Mouse (Mus musculus): ENCODE results near the gene Cfap99. TPM values are rescaled to one million over a fixed set of nuclear protein-coding genes. Genes with fewer than 3 reads are reported as not detected.

Cfap99 gene
- polyA plus RNA-seq, 1 experiment from 2014 or later, result not detected

DNA sequence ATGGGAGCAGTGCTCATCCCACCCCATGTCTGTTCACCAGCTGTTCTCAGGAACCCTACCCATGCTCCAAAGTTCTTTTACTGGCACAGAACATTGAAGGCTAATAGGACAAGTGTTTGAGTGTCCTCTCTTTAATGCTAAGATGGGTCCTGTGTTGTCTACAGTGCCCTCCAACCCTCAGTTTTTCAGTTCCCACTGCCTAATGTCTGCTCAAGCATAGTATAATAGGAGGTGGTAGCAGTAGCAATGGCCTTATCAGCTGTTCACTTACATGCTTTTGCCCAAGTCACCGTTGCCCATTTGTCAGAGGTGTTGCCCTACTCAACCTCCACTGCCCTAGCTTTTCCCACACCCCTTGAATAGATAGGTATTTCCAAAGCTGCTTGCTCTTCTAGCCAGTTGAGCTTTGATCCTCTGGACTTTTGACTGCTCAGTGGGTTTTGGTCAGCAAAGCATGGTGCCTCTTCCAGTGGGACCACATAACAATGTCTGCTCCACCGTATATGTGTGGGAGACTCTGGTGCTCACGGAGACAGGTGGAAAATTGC lies 63.8 kb downstream of the Cfap99 start:
- in situ Hi-C loops (cut with MboI; ENCODE audit: low pct_unique_long_range_greater_than_20kb), result no loop called here
- TF ChIP-seq CTCF (IDR thresholded peaks at IDR 0.05), result no peak
- no peaks in the 10 kb centered on the region for H3K27me3 ChIP-seq
- ChIA-PET POLR2A (no interaction called here), CTCF (interaction anchor here (1.2 kb wide), 1 partner anchor 116 kb away, joined by 3 read pairs; no protein-coding TSS in a partner anchor)
- ATAC-seq (no peak), DNase-seq (ENCODE audit: low read depth, low spot score) (no peak)

GRCm38 (mm10) chr5:34360261-34360660 lies 71.9 kb downstream of the Cfap99 start:
- in situ Hi-C loops (cut with MboI; ENCODE audit: low pct_unique_long_range_greater_than_20kb), result no loop called here
- ATAC-seq (no peak), DNase-seq (ENCODE audit: low read depth, low spot score) (no peak)
- ChIA-PET CTCF (no interaction called here), POLR2A (interaction anchor here (0.5 kb wide), 2 partner anchors 42 to 78 kb away, joined by 3 to 5 read pairs; no protein-coding TSS in a partner anchor)
- no peak for TF ChIP-seq CTCF (IDR thresholded peaks at IDR 0.05)
- H3K27me3 ChIP-seq, result no peaks in the 10 kb centered on the region

GRCm38 (mm10) chr5:34363115-34363514 lies 74.7 kb downstream of the Cfap99 start:
- H3K27me3 ChIP-seq, result no peaks in the 10 kb centered on the region
- ChIA-PET CTCF (no interaction called here), POLR2A (interaction anchor here (0.6 to 0.9 kb wide), 3 partner anchors 15 to 790 kb away, joined by 3 to 4 read pairs (median 3); no protein-coding TSS in a partner anchor)
- in situ Hi-C loops (cut with MboI; ENCODE audit: low pct_unique_long_range_greater_than_20kb), result no loop called here
- TF ChIP-seq CTCF (IDR thresholded peaks at IDR 0.05), result no peak
- DNase-seq (ENCODE audit: low read depth, low spot score) (no peak), ATAC-seq (no peak)

DNA sequence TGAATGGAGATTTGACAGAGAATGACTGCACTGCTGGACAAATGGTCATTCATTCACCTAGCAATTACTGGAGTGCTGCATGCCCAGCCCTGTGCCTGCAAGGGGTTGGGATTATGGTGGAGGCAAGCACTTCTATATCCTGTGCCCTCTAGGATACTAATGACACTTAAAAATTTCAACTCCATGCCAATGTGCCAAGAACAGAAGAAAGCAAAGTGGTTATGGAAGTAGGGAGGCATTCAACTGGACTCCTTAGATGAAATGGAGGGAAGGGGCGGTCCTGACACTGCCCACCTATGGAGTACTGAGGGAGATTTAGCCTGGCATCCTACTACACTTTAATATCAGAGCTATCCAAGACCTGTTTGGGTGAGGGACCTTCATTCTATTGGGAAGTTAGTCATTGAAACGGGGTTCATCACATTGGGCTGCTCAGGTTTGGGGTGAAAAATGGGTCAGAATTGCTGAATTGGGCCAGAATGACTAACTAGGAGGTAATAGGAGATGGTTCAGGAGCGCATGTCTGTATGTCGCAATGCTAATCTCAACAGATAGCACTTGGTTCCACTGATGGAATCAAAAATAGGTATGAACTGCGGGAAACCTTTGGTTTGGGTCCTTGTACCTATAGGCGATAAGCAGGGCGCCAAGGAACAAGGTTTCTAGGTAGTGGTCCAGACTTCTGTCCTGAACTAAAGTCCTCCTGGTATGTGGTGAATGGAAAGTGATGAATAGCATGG lies 80.3 kb downstream of the Cfap99 start:
- ATAC-seq (no peak), DNase-seq (ENCODE audit: low read depth, low spot score) (no peak)
- in situ Hi-C loops (cut with MboI; ENCODE audit: low pct_unique_long_range_greater_than_20kb), result no loop called here
- ChIA-PET CTCF (interaction anchor here (1.0 to 2.1 kb wide), 4 partner anchors 14 to 89 kb away, joined by 3 to 5 read pairs (median 3); no protein-coding TSS in a partner anchor), POLR2A (no interaction called here)
- no peak for TF ChIP-seq CTCF (IDR thresholded peaks at IDR 0.05)
- H3K27me3 ChIP-seq, result no peaks in the 10 kb centered on the region

DNA sequence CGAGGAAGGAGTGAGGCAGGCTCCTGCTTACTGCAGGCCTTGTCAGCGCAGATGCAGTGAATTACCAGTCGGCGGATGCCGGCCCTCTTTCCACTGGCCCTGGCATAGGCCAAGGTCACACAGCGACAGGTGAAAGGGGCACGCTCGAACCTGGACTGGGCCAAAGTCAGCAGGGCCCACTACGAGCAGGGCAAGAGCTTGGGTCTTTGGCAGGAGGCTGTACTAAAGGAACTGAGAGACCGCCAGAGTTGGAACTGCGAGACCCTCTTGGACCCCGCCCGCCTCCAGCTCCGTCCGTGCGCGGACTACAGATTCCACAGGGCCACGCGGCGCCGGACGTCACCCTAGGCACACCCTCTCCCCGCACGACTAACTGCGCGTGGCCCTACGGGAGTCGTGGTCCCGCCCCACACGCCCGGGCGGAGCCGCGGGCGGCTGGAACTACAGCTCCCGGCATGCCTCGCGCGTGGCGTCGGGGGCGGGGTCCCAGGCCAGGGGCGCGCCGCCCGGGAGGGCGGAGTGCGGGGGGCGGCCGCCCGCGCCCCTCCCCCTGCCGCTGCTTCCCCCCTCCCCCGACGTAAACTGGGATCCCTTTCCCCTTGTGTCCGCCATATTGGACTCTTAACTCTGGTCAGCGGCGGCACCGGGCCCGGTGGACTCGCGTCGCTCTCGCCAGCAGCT lies 81.1 kb downstream of the Cfap99 start, which contains the start of gene Fam193a:
Fam193a (plus strand) TSS at position 593 of the 681 bp plus-strand sequence.
- ChIA-PET CTCF (interaction anchor here (1.1 to 2.1 kb wide), 2 partner anchors 14 to 30 kb away, joined by 3 to 5 read pairs; no protein-coding TSS in a partner anchor), POLR2A (interaction anchor here (2.1 kb wide), 1 partner anchor 10 kb away, joined by 6 read pairs; no protein-coding TSS in a partner anchor)
- peak; percentile 96 for ATAC-seq
- DNase-seq (ENCODE audit: low read depth, low spot score), result peak; percentile 70
- H3K27me3 ChIP-seq, result no peaks in the 10 kb centered on the region
- no peak for TF ChIP-seq CTCF (IDR thresholded peaks at IDR 0.05)
- in situ Hi-C loops (cut with MboI; ENCODE audit: low pct_unique_long_range_greater_than_20kb), result no loop called here

DNA sequence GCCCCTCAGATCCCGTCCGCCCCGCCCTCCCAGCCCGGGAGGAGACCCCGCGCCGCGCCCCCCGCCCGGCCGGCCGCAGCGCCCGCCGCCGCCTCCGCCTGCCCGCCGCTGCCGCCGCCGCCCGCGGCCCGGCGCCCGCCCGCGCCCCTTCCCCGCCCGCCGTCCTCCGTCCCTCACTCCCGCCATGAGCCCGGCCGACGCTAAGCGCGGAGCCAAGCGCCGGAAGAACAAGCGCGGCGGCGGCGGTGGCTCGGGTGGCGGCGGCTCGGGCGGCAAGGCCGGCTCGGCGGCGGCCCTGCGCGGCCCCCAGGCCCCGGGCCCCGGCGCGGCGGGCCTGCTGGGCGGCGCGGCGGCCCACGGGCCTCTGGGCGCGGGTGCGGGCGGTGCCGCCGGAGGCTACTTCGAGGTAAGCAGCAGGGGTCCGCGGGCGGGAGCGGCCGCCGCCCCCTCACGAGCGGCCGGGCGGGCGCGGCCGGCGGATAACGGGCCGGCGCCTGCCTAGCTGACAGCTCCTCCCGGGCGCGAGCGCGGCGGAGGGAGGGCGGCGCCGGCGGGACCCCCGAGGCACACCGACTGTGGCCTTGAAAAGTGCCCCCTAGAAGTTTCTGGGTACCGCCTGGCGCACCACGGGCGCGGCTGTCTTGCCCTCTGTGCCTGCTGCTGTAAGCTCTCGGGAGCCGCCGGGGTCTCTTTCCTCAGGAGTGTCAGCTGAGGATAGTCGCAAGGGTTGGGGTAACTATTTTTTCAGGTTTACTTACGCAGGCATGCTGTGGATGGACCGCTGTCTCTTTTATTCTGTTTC lies 81.8 kb downstream of the Cfap99 start:
- DNase-seq (ENCODE audit: low read depth, low spot score) (no peak), ATAC-seq (peak; percentile 18)
- no peaks in the 10 kb centered on the region for H3K27me3 ChIP-seq
- TF ChIP-seq CTCF (IDR thresholded peaks at IDR 0.05), result no peak
- POLR2A ChIA-PET, result interaction anchor here (0.6 to 2.1 kb wide), 3 partner anchors 10 to 164 kb away, joined by 4 to 6 read pairs (median 4); no protein-coding TSS in a partner anchor
- in situ Hi-C loops (cut with MboI; ENCODE audit: low pct_unique_long_range_greater_than_20kb), result no loop called here
- CTCF ChIA-PET, result interaction anchor here (0.8 to 2.1 kb wide), 3 partner anchors 12 to 30 kb away, joined by 3 to 5 read pairs (median 3); no protein-coding TSS in a partner anchor

- no peak for ATAC-seq
- ChIA-PET POLR2A (interaction anchor here (0.6 to 2.1 kb wide), 3 partner anchors 9 to 164 kb away, joined by 4 to 6 read pairs (median 4); no protein-coding TSS in a partner anchor), CTCF (interaction anchor here (0.8 kb wide), 2 partner anchors 11 to 13 kb away, joined by 3 read pairs; no protein-coding TSS in a partner anchor)
- in situ Hi-C loops (cut with MboI; ENCODE audit: low pct_unique_long_range_greater_than_20kb), result no loop called here
- H3K27me3 ChIP-seq, result no peaks in the 10 kb centered on the region
- DNase-seq (ENCODE audit: low read depth, low spot score), result no peak
- no peak for TF ChIP-seq CTCF (IDR thresholded peaks at IDR 0.05)
These were observed 82.4 kb downstream of the Cfap99 start for GRCm38 (mm10) chr5:34370840-34371239.

GRCm38 (mm10) chr5:34372141-34372540 lies 83.7 kb downstream of the Cfap99 start:
- DNase-seq (ENCODE audit: low read depth, low spot score), result no peak
- CTCF ChIA-PET, result interaction anchor here (0.8 to 1.4 kb wide), 4 partner anchors 11 to 114 kb away, joined by 3 to 4 read pairs (median 3); no protein-coding TSS in a partner anchor
- POLR2A ChIA-PET, result interaction anchor here (0.8 kb wide), 1 partner anchor 26 kb away, joined by 3 read pairs; no protein-coding TSS in a partner anchor
- in situ Hi-C loops (cut with MboI; ENCODE audit: low pct_unique_long_range_greater_than_20kb), result no loop called here
- no peak for ATAC-seq
- no peaks in the 10 kb centered on the region for H3K27me3 ChIP-seq
- no peak for TF ChIP-seq CTCF (IDR thresholded peaks at IDR 0.05)

GRCm38 (mm10) chr5:34372541-34372940 lies 84.1 kb downstream of the Cfap99 start:
- in situ Hi-C loops (cut with MboI; ENCODE audit: low pct_unique_long_range_greater_than_20kb), result no loop called here
- ChIA-PET CTCF (interaction anchor here (0.8 to 1.4 kb wide), 4 partner anchors 11 to 114 kb away, joined by 3 to 4 read pairs (median 3); no protein-coding TSS in a partner anchor), POLR2A (interaction anchor here (0.8 kb wide), 1 partner anchor 26 kb away, joined by 3 read pairs; no protein-coding TSS in a partner anchor)
- DNase-seq (ENCODE audit: low read depth, low spot score) (no peak), ATAC-seq (no peak)
- H3K27me3 ChIP-seq, result no peaks in the 10 kb centered on the region
- no peak for TF ChIP-seq CTCF (IDR thresholded peaks at IDR 0.05)

Other genes starting within 250 kb of the Cfap99 start
- gene Poln, start 119.2 kb upstream of the Cfap99 start, polyA plus RNA-seq (2021), result 0.53 TPM
- 16.7 TPM for gene Haus3, start 119.1 kb upstream of the Cfap99 start, polyA plus RNA-seq (2021)
- 60.1 TPM for gene Mxd4, start 100.9 kb upstream of the Cfap99 start, polyA plus RNA-seq (2021)
- gene Zfyve28, start 151 bp upstream of the Cfap99 start, polyA plus RNA-seq (2021), result 1.6 TPM
- gene Rnf4, start 47.7 kb downstream of the Cfap99 start, polyA plus RNA-seq (2021), result 128 TPM
- gene Fam193a, start 81.3 kb downstream of the Cfap99 start, polyA plus RNA-seq (2021), result 35.7 TPM
- 33.5 TPM for gene Tnip2, start 225.4 kb downstream of the Cfap99 start, polyA plus RNA-seq (2021)
- 18.2 TPM for gene Sh3bp2, start 237.2 kb downstream of the Cfap99 start, polyA plus RNA-seq (2021)